Mouse (Mus musculus) megakaryocyte, adult 5-6 weeks (primary cell): Measurements from ENCODE around the gene Prok1. TPM values are rescaled to one million over a fixed set of nuclear protein-coding genes. Genes with fewer than 3 reads are reported as not detected.
A peak's percentile ranks its signal among the peaks of the same experiment; 100 is the strongest.

Source experiments
- ATAC-seq: 2 replicates; pipeline ENCODE4 v1.8.0; 2016; ENCODE audit warnings: mild to moderate bottlenecking, inconsistent platforms; ENCODE audit not compliant: poor library complexity, severe bottlenecking
- total RNA-seq, 2 experiments: library from RNA; stranded (forward) in 1 of 2; stranded (reverse) in 1 of 2; fragments of 153-499, 151-499 nt in 1 of 2; fragments of 221-1000, 200-1000 nt in 1 of 2; gene quantifications; 2 replicates each; pipeline versions ENCODE4 v1.2.3 to v1.2.4; 2015 to 2017

Gene Prok1
- not detected in 2 replicates for total RNA-seq (2015)
- total RNA-seq (2017) = not detected in 2 replicates

DNA sequence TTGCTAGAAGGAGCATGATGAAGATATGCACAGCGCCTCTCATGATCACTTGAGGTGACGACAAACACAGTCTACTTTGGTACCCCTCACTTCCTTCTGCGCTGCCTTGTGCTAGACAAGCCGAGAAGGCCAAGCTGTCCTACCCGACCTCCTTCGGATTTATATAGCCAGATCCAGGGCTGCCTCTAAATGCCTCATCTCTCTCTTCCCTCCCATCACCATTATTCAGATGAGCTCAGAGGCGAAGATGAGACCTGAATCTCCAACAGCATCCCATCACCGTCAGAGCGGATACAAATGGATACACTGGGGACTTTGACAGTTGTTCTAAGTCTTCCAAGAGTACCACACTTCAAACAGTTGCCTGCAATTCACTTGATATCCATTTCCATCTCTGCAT is at the start of gene Prok1:
TSS of gene Prok1 (minus strand) at position 101 of the 400 bp plus-strand sequence.
- ATAC-seq = no peak

DNA sequence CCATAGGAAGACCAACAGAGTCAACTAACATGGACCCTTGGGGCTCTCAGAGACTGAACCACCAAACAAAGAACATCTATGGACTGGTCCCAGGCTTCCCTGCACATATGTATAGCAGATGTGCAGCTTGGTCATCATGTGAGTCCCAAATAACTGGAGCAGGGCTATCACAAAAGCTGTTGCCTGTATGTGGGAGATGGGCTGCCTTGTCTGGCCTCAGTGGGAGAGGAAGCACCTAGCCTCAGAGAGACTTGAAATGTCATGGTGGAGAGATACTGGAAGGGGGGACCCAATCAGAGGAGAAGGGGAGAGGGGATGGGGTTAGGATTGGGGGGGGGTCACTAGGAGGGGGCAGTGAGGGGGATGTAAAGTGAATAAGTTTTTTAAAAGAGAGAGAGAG is 47.8 kb upstream of the Prok1 start:
- no peak for ATAC-seq

DNA sequence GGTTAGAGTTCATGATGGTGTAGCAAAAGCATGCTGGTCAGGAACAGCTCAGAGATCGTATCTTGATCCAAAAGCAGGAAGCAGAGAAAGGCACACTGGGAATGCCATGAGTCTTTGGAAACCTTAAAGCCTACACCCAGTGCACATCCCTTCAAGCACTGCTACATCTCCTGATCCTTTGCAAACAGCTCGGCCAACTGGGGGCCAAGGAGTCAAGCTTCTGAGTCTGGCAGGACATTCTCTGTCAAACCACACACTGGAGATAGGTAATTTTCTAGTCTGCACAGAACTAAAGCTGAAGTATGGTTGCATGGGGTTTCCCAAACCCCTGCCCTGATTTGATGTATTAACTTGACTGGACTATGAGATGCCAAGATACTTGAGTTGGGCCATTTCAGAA is 46.6 kb upstream of the Prok1 start:
- ATAC-seq = no peak

- ATAC-seq = peak; percentile 93
Measured at GRCm38 (mm10) chr3:107278479-107279269, 39.2 kb upstream of the Prok1 start, which contains the start of gene Lamtor5. TSS of gene Lamtor5 (plus strand) at chr3:107278858.

DNA sequence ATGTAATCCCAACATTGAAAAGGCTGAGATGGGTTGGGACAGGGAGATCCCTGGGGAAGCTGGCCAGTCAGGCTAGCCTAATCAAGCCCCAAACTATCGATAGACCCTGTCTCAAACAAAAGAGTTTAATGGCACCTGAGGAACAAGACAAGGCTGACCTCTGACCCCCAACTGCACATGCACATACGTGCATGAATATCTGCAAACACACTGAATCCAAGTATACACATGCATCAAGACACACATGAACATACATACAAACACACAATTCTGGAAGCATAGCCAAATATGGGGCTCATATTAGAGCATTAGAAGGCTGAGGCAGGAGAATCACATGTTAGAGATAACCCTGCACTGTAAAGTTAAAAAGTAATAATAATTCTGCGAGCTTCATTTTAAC is 37.1 kb upstream of the Prok1 start:
- ATAC-seq = no peak

- ATAC-seq = no peak
Measured at GRCm38 (mm10) chr3:107275996-107276395, 36.5 kb upstream of the Prok1 start.

GRCm38 (mm10) chr3:107275351-107275750 is 35.8 kb upstream of the Prok1 start:
- ATAC-seq = no peak

- peak; percentile 85 for ATAC-seq
Measured at GRCm38 (mm10) chr3:107273820-107274219, 34.3 kb upstream of the Prok1 start.

- no peak for ATAC-seq
Measured at GRCm38 (mm10) chr3:107272433-107272832, 32.9 kb upstream of the Prok1 start.

- no peak for ATAC-seq
Measured at GRCm38 (mm10) chr3:107266814-107267345, 27.4 kb upstream of the Prok1 start.

- ATAC-seq = no peak
Measured at GRCm38 (mm10) chr3:107261851-107262165, 22.3 kb upstream of the Prok1 start.

DNA sequence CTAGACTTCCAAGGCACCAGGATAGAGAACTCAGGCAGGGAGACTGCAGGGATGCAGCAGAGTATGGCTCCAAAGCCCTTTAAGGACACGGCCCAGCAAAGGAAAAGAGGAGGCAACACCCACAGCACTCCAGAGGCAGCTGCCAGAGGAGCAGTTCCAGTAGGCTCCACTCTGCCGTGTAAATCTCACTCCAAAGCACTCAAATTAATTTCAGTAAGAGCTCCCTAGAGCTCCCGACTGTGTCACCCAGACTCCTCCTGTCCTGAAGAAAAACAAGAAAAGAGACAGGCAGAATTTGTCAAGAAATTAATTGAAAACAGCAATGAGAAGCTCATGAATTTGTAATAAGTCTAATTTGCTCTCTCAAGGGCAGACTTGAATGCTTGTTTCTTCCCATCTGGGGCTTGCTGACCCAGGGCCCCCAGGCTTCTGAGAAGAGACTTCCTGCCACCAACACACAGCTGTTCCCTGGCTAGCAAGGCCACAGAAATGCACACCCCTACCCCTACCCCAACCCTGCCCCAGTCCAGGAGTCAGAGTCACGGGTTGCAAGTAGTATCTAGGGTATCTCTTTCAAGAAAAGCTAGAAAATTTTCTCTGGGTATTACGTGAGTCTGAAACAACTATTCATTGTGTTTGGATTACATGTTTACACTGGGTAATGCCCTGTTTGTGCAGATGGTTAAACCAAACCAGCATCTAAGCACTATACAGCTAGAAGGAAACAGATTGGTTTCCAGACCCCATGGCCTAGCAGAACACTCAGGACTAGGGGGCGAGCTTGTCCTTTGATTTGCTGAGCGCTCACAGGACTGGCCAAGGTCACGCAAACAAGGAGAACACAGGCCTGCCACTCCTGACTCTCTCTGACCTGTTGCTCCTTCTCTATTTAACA is 21.7 kb upstream of the Prok1 start:
- ATAC-seq = no peak

GRCm38 (mm10) chr3:107257924-107258323 is 18.4 kb upstream of the Prok1 start:
- ATAC-seq = no peak

DNA sequence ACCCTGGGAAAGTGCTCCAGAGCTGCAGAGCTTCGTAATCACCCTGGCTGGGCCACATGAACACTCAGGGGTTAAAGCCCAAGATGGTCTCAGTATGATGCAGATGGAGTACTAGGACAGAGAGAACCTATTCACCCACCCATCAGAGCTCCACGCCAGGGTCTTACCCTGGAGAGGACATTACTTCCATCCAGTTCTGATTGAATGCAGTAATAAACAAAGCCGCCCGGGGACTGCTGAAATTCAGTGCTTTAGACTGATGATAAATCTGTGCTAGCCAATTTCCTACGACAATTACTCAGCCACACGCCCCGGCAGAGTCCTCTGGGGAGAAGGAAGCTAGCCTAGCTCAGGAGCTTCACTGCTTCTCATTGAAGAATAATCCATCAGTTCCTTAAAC is 17.2 kb upstream of the Prok1 start:
- no peak for ATAC-seq

GRCm38 (mm10) chr3:107255992-107256391 is 16.5 kb upstream of the Prok1 start:
- ATAC-seq = no peak

- no peak for ATAC-seq
Measured at GRCm38 (mm10) chr3:107253925-107254324, 14.4 kb upstream of the Prok1 start.

DNA sequence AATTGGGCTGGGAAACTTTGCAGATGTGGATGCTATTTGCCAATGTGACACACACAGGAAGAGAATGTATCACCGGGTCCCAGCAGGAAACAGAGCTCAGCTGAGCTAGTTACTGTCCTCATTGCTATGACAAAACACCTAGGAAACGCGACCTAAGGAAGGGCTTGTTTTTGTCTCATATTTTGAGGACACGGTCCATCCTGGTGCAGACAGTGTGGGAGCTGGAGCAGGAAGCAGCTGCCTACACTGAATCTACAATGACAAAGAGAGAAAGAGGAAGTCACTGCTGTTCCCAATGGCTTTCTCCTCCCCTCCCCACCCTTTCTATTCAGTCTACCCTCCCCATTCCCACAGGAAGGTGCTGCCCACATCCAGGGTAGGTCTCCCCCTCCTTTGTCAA is 12.5 kb upstream of the Prok1 start:
- ATAC-seq = no peak

DNA sequence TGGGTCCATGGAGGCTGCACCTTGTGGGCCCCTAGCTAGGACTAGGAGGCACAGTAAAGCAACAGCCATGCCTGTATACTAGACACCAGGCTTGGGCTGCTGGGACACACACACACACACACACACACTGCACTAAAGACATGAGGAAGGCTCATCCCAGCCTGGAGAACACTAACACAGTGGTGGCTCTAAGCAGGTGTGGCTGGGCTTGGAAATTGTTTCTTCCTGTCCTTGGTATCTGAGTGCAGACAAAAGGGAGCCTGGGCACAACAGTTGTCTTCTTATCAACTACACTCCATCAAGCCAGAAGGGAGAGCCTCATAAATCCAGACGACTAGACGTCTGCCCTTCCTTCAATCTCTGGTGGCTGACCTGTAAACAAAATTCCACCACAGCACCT is 10.8 kb upstream of the Prok1 start:
- ATAC-seq = no peak

GRCm38 (mm10) chr3:107249042-107249441 is 9.5 kb upstream of the Prok1 start:
- no peak for ATAC-seq

- no peak for ATAC-seq
Measured at GRCm38 (mm10) chr3:107246876-107247275, 7.4 kb upstream of the Prok1 start.

DNA sequence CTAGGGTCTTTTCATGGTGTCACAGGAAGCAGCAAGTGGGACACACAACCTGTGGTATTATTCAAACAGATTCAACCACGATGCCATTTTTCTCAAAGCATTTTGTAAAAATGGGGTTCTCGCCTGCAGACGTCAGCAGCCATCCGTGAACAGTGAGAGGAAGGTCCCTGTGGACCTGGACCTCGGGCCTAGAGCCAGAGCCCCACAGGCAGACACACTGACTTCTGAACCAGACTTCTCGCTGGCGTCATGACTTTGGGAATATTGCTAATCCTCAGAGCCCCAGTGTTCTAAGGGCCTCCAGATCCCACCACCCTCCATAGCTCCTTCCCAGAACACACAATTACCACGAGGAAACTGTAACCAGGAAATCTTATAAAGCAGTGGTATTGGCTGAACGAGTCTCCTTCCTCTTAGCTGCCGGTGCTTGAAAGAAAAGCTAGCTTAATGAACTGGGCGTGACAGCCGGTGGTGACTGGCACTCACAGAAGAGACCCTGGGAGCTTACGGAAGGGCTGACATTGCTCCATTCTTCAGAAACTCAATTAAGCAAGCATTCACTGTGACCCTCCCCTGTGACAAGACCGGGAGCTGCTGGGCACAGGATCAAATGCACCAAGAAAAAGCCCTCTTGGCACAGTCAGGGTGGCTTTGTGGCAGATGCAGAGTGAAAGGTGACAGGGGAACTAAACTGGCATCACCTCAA is 2.0 kb upstream of the Prok1 start:
- ATAC-seq = no peak
